Mouse (Mus musculus): Measurements from ENCODE around the gene Sstr1. TPM values are rescaled to one million over a fixed set of nuclear protein-coding genes. Genes with fewer than 3 reads are reported as not detected.

The Sstr1 gene
- total RNA-seq (2021): not detected

- no peak for DNase-seq (ENCODE audit: low spot score)
- intact Hi-C loops (cut with DNase I): loop anchor here (2.0 to 10.0 kb wide), 4 partner anchors 55 to 423 kb away; no protein-coding TSS in a partner anchor
Observed at GRCm38 (mm10) chr12:58211163-58212071, at the start of gene Sstr1. Gene Sstr1, plus strand, starts transcription at chr12:58211772.

- intact Hi-C loops (cut with DNase I): no loop called here
- DNase-seq (ENCODE audit: low spot score): no peak
Observed at GRCm38 (mm10) chr12:58198810-58199209, 12.8 kb upstream of the Sstr1 start.

GRCm38 (mm10) chr12:58201190-58201589 is 10.4 kb upstream of the Sstr1 start:
- no peak for DNase-seq (ENCODE audit: low spot score)
- intact Hi-C loops (cut with DNase I): loop anchor here (5.0 kb wide), 1 partner anchor 374 kb away; no protein-coding TSS in a partner anchor

GRCm38 (mm10) chr12:58207956-58208355 is 3.6 kb upstream of the Sstr1 start:
- intact Hi-C loops (cut with DNase I): no loop called here
- DNase-seq (ENCODE audit: low spot score): no peak

- no peak for DNase-seq (ENCODE audit: low spot score)
- intact Hi-C loops (cut with DNase I): loop anchor here (2.0 to 10.0 kb wide), 4 partner anchors 54 to 422 kb away; no protein-coding TSS in a partner anchor
Observed at GRCm38 (mm10) chr12:58212261-58212923, 820 bp downstream of the Sstr1 start.

GRCm38 (mm10) chr12:58212924-58213450 is 1.4 kb downstream of the Sstr1 start:
- no peak for DNase-seq (ENCODE audit: low spot score)
- intact Hi-C loops (cut with DNase I): loop anchor here (2.0 to 10.0 kb wide), 4 partner anchors 54 to 422 kb away; no protein-coding TSS in a partner anchor

- intact Hi-C loops (cut with DNase I): loop anchor here (2.0 to 10.0 kb wide), 4 partner anchors 53 to 421 kb away; no protein-coding TSS in a partner anchor
- DNase-seq (ENCODE audit: low spot score): no peak
Observed at GRCm38 (mm10) chr12:58213451-58214288, 2.1 kb downstream of the Sstr1 start.

GRCm38 (mm10) chr12:58214289-58215136 is 2.9 kb downstream of the Sstr1 start:
- intact Hi-C loops (cut with DNase I): loop anchor here (5.0 to 10.0 kb wide), 3 partner anchors 113 to 420 kb away; no protein-coding TSS in a partner anchor
- DNase-seq (ENCODE audit: low spot score): no peak

GRCm38 (mm10) chr12:58216218-58216617 is 4.6 kb downstream of the Sstr1 start:
- intact Hi-C loops (cut with DNase I): loop anchor here (10.0 kb wide), 1 partner anchor 419 kb away; no protein-coding TSS in a partner anchor
- DNase-seq (ENCODE audit: low spot score): no peak

GRCm38 (mm10) chr12:58219078-58219477 is 7.5 kb downstream of the Sstr1 start:
- no peak for DNase-seq (ENCODE audit: low spot score)
- intact Hi-C loops (cut with DNase I): loop anchor here (10.0 kb wide), 1 partner anchor 416 kb away; no protein-coding TSS in a partner anchor

GRCm38 (mm10) chr12:58225644-58226043 is 14.1 kb downstream of the Sstr1 start:
- no peak for DNase-seq (ENCODE audit: low spot score)
- intact Hi-C loops (cut with DNase I): no loop called here

GRCm38 (mm10) chr12:58232489-58232888 is 20.9 kb downstream of the Sstr1 start:
- intact Hi-C loops (cut with DNase I): no loop called here
- no peak for DNase-seq (ENCODE audit: low spot score)

- intact Hi-C loops (cut with DNase I): no loop called here
- DNase-seq (ENCODE audit: low spot score): no peak
Observed at GRCm38 (mm10) chr12:58251901-58252300, 40.3 kb downstream of the Sstr1 start.

Other genes with a start within 250 kb of the Sstr1 start
- gene Clec14a, start 57.5 kb downstream of the Sstr1 start, total RNA-seq (2021): 10 to 100 TPM; 15.2 to 20.2 TPM

All from heart, postnatal 25 days (tissue).